Mouse (Mus musculus) splenic B cell, adult 2 months (primary cell): ENCODE measurements at regions not wholly inside any gene's neighbourhood (a gene's known extent, or its start where the extent isn't known, plus 50 kb on each side); places are given as distances from the start of the nearest gene placed in this dataset.

Source experiments
- DNase-seq: peaks from one replicate; pipeline ENCODE4 v3.0.0-alpha.2; 2011; ENCODE audit warnings: low read depth, low spot score
- H3K27me3 ChIP-seq: 2 replicates; pipeline ENCODE4 v1.6.1; 2012; ENCODE audit warnings: mild to moderate bottlenecking, low read length, moderate library complexity, mixed read lengths; ENCODE audit not compliant: control insufficient read depth, poor library complexity, insufficient read depth, severe bottlenecking
- H3K36me3 ChIP-seq: 2 replicates; pipeline ENCODE4 v1.6.1; 2012; ENCODE audit warnings: mild to moderate bottlenecking, low read length, moderate library complexity, mixed read lengths; ENCODE audit not compliant: control insufficient read depth, poor library complexity, insufficient read depth, severe bottlenecking

- Histone ChIP-seq H3K36me3 (no peaks in the 10 kb centered on the region), H3K27me3 (no peaks in the 10 kb centered on the region)
- no peak for DNase-seq
Measured at GRCm38 (mm10) chr3:149150796-149151195, 160.4 kb upstream of the Adgrl2 start.

- H3K27me3 ChIP-seq, result no peaks in the 10 kb centered on the region
- H3K36me3 ChIP-seq, result no peaks in the 10 kb centered on the region
- no peak for DNase-seq
Measured at GRCm38 (mm10) chr3:149148608-149149007, 158.3 kb upstream of the Adgrl2 start.

- no peak for DNase-seq
- no peaks in the 10 kb centered on the region for H3K36me3 ChIP-seq
- no peaks in the 10 kb centered on the region for H3K27me3 ChIP-seq
Measured at GRCm38 (mm10) chr3:149147916-149148315, 157.6 kb upstream of the Adgrl2 start.

- no peak for DNase-seq
- no peaks in the 10 kb centered on the region for H3K27me3 ChIP-seq
- H3K36me3 ChIP-seq, result no peaks in the 10 kb centered on the region
Measured at GRCm38 (mm10) chr3:149146673-149147072, 156.3 kb upstream of the Adgrl2 start.

GRCm38 (mm10) chr3:149140461-149140860 lies 150.1 kb upstream of the Adgrl2 start:
- no peak for DNase-seq
- no peaks in the 10 kb centered on the region for H3K36me3 ChIP-seq
- H3K27me3 ChIP-seq, result no peaks in the 10 kb centered on the region

GRCm38 (mm10) chr3:149134028-149134938 lies 143.9 kb upstream of the Adgrl2 start:
- H3K36me3 ChIP-seq, result no peaks in the 10 kb centered on the region
- no peaks in the 10 kb centered on the region for H3K27me3 ChIP-seq
- no peak for DNase-seq

- H3K36me3 ChIP-seq, result no peaks in the 10 kb centered on the region
- DNase-seq, result no peak
- no peaks in the 10 kb centered on the region for H3K27me3 ChIP-seq
Measured at GRCm38 (mm10) chr3:149118806-149119205, 128.5 kb upstream of the Adgrl2 start.

GRCm38 (mm10) chr3:149117684-149118056 lies 127.3 kb upstream of the Adgrl2 start:
- Histone ChIP-seq H3K27me3 (no peaks in the 10 kb centered on the region), H3K36me3 (no peaks in the 10 kb centered on the region)
- no peak for DNase-seq

- DNase-seq, result no peak
- Histone ChIP-seq H3K36me3 (no peaks in the 10 kb centered on the region), H3K27me3 (no peaks in the 10 kb centered on the region)
Measured at GRCm38 (mm10) chr3:149117018-149117683, 126.8 kb upstream of the Adgrl2 start.

- Histone ChIP-seq H3K36me3 (no peaks in the 10 kb centered on the region), H3K27me3 (no peaks in the 10 kb centered on the region)
- DNase-seq, result no peak
Measured at GRCm38 (mm10) chr3:149116604-149117003, 126.2 kb upstream of the Adgrl2 start.

- Histone ChIP-seq H3K36me3 (no peaks in the 10 kb centered on the region), H3K27me3 (no peaks in the 10 kb centered on the region)
- no peak for DNase-seq
Measured at GRCm38 (mm10) chr3:149115901-149116300, 125.5 kb upstream of the Adgrl2 start.

GRCm38 (mm10) chr3:149112878-149113277 lies 122.5 kb upstream of the Adgrl2 start:
- Histone ChIP-seq H3K36me3 (no peaks in the 10 kb centered on the region), H3K27me3 (no peaks in the 10 kb centered on the region)
- no peak for DNase-seq

GRCm38 (mm10) chr3:149111529-149112439 lies 121.4 kb upstream of the Adgrl2 start:
- no peak for DNase-seq
- no peaks in the 10 kb centered on the region for H3K36me3 ChIP-seq
- H3K27me3 ChIP-seq, result no peaks in the 10 kb centered on the region

GRCm38 (mm10) chr3:149110831-149111230 lies 120.5 kb upstream of the Adgrl2 start:
- Histone ChIP-seq H3K27me3 (no peaks in the 10 kb centered on the region), H3K36me3 (no peaks in the 10 kb centered on the region)
- no peak for DNase-seq
